In the genomic region with DNA sequence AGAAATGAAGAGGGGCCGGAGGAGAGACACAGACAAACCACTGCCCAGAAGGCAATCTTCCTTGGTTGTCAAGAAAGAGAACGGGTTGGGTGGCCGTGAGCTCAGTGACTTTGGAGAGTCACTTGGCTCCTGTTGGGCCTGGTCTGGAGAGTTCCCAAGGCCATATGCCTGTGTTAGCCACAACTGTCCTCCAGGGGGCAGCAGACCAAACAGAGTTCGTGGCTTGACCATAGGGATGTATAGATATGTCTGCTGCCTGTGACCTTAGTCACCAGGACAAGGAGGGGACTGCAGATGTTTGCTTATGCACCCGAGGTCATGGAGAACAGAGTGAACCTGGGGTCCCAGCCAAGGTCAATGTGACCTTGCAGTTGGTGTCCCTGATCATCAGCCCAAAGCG, we compare ENCODE assay signal across 9 mouse cellular contexts.
DNase-seq lines count a peak whose midpoint lies in the region; ATAC-seq and TF ChIP-seq lines count a peak whose summit lies in the region.
"Had no signal": no experiment of that assay in that cellular context is flagged by ENCODE, and none has a peak within 500 bp of the region (broad histone marks: within the 10 kb centered on the region; RNA-seq: fewer than 3 reads in every experiment).

No protein-coding gene starts in this region.

- 0 out of 2 replicates have a peak, but pooled peaks have one; percentile 39 for ATAC-seq in heart, postnatal 0 days (ENCODE audit: insufficient read depth, low read depth)
- ATAC-seq in inflammation-experienced regulatory T-cells, adult 6 months = no peak

- no peak overlapping the region for H3K9ac ChIP-seq in heart, postnatal 0 days (replicated peaks; ENCODE audit: low read depth, low read length)

- TF ChIP-seq CTCF in heart, postnatal 0 days (IDR thresholded peaks at IDR 0.05; ENCODE audit: low read depth) = peak; percentile 78

- WGBS in heart, postnatal 0 days = 46% methylated on average over 6 of the region's 6 CpGs

- no peak overlapping the region for H3K4me3 ChIP-seq in heart, postnatal 0 days (ENCODE audit: low read depth, low read length)
- H3K4me3 ChIP-seq: megakaryocyte, embryonic 14.5 days had no signal

- H3K27ac ChIP-seq in heart, postnatal 0 days (ENCODE audit: low read depth) = no peak overlapping the region

- peaks cover 7% of the 10 kb centered on the region; the same call in 1 of the 2 replicates for H3K4me1 ChIP-seq in heart, postnatal 0 days (ENCODE audit: control insufficient read depth, insufficient read depth)

- no peak for TF ChIP-seq EP300 in heart, postnatal 0 days (IDR thresholded peaks at IDR 0.05; ENCODE audit: low read depth)

- DNase-seq in layer of hippocampus, adult 11-12 months (ENCODE audit: low spot score) = peak; percentile 59
- no peak for DNase-seq in layer of hippocampus, postnatal 36 days
- peak; percentile 65 for DNase-seq in MN1 (ENCODE audit: low spot score)
- DNase-seq in c-Kit-positive CD71-positive TER-119-positive erythroid progenitor cells, embryonic 14.5 days (ENCODE audit: low spot score) = peak; percentile 33
- DNase-seq in heart, postnatal 0 days (ENCODE audit: low spot score) = peak; percentile 25
- peak; percentile 64 for DNase-seq in lung, postnatal 14 days
- peak; percentile 6 to 46 for DNase-seq in thymus, postnatal 10 days (ENCODE audit: low spot score in 2 of 2)

- H3K9me3 ChIP-seq in heart, postnatal 0 days (replicated peaks; ENCODE audit: control insufficient read depth, low read length) = no peaks in the 10 kb centered on the region
- H3K9me3 ChIP-seq: megakaryocyte, embryonic 14.5 days had no signal

- no peaks in the 10 kb centered on the region for H3K36me3 ChIP-seq in heart, postnatal 0 days (replicated peaks; ENCODE audit: control insufficient read depth, insufficient read depth, low read length)

- H3K4me2 ChIP-seq in heart, postnatal 0 days (ENCODE audit: low read depth, low read length) = no peak overlapping the region

- H3K27me3 ChIP-seq in heart, postnatal 0 days (ENCODE audit: control insufficient read depth, insufficient read depth, low read length) = no peaks in the 10 kb centered on the region

Comparison
In these comparisons a context has a peak if more than half of its experiments do, and no peak if none do; other contexts are left out.
1. DNase-seq: peak in layer of hippocampus, adult 11-12 months (single experiment), MN1 (single experiment), c-Kit-positive CD71-positive TER-119-positive erythroid progenitor cells, embryonic 14.5 days (single experiment), heart, postnatal 0 days (single experiment), lung, postnatal 14 days (single experiment) and thymus, postnatal 10 days (2 of 2); none in layer of hippocampus, postnatal 36 days (0 of 2).